Mouse (Mus musculus): ENCODE data around the gene Asb14. TPM values are rescaled to one million over a fixed set of nuclear protein-coding genes. Genes with fewer than 3 reads are reported as not detected.

The Asb14 gene
- polyA plus RNA-seq (2016; fragmentation: Nextera tagmentation; extraction: Ambion mirVana), result 0.14 and 0.41 TPM in 2 replicates

DNA sequence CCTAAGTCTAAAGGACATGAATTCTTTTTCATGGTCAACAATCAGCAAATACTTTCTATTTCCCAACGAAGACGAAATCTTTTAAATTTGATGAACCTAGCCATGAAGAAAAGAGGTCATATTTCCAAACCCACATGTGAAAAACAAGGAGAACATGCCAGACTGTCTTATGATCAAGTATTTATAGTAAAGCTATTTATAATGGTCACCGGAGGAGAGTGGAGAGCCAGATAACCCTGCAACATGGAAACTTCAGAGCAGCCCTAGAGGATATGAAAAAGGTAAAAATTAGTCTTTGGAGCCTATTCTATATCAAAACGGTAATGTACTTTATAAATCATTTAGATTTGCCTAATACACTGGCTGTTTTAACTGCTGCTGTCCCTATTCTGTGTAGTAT, at the start of gene Asb14:
Gene Asb14, plus strand, starts transcription at position 166 of the 400 bp plus-strand sequence.
- 93% methylated on average over 4 of the region's 4 CpGs for WGBS
- H3K4me2 ChIP-seq (replicated peaks), result no peak within 1 kb of the TSS
- no peak for ATAC-seq (ENCODE audit: low FRiP score, low read depth)

GRCm38 (mm10) chr14:26853053-26853452, 41.3 kb upstream of the Asb14 start:
- ATAC-seq (ENCODE audit: low FRiP score, low read depth), result no peak
- Histone ChIP-seq H3K9ac (no peak overlapping the region), H3K27me3 (replicated peaks) (no peaks in the 10 kb centered on the region), H3K9me3 (no peaks in the 10 kb centered on the region), H3K4me1 (no peaks in the 10 kb centered on the region), H3K4me2 (replicated peaks) (no peak overlapping the region), H3K27ac (no peak overlapping the region), H3K36me3 (no peaks in the 10 kb centered on the region), H3K4me3 (no peak overlapping the region)
- 78% methylated on average over 8 of the region's 8 CpGs for WGBS

More for the DNA sequence above, at the start of gene Asb14:
- Histone ChIP-seq H3K27ac (no peak within 1 kb of the TSS), H3K27me3 (replicated peaks) (no peaks in the 10 kb centered on the region), H3K4me1 (no peaks in the 10 kb centered on the region), H3K9ac (no peak within 1 kb of the TSS), H3K9me3 (no peaks in the 10 kb centered on the region), H3K36me3 (no peaks in the 10 kb centered on the region), H3K4me3 (no peak within 1 kb of the TSS)

GRCm38 (mm10) chr14:26854066-26854465, 40.3 kb upstream of the Asb14 start:
- H3K4me2 ChIP-seq (replicated peaks), result no peak overlapping the region
- WGBS, result 78% methylated on average over 2 of the region's 2 CpGs
- H3K9me3 ChIP-seq, result no peaks in the 10 kb centered on the region
- H3K27ac ChIP-seq, result no peak overlapping the region
- no peaks in the 10 kb centered on the region for H3K4me1 ChIP-seq
- no peaks in the 10 kb centered on the region for H3K36me3 ChIP-seq
- no peak overlapping the region for H3K9ac ChIP-seq
- no peak for ATAC-seq (ENCODE audit: low FRiP score, low read depth)
- no peak overlapping the region for H3K4me3 ChIP-seq
- H3K27me3 ChIP-seq (replicated peaks), result no peaks in the 10 kb centered on the region

DNA sequence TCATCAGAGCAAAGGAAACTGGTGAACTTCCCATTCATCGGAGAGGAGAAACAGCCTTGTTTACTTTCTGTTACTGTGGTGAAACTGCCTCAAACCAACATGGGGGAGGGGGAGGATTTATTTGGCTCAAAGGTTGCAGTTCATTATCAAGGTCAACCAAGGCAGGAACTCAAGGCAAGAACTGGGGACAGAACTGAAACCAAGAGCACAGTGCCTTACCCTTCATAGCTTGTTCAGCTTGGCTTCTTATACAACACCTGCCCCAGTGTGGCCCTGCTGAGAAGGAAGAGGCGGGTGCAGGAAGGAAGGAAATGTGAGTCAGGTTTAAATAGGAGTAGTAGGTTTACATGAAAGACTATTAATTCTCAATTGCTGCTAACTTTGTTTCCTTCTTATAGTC, 36.0 kb upstream of the Asb14 start:
- Histone ChIP-seq H3K36me3 (no peaks in the 10 kb centered on the region), H3K27me3 (replicated peaks) (no peaks in the 10 kb centered on the region), H3K4me2 (replicated peaks) (no peak overlapping the region), H3K9me3 (no peaks in the 10 kb centered on the region), H3K27ac (no peak overlapping the region), H3K9ac (no peak overlapping the region), H3K4me1 (no peaks in the 10 kb centered on the region), H3K4me3 (no peak overlapping the region)
- 74% methylated on average over 2 of the region's 2 CpGs for WGBS
- no peak for ATAC-seq (ENCODE audit: low FRiP score, low read depth)

GRCm38 (mm10) chr14:26859024-26859423, 35.3 kb upstream of the Asb14 start:
- H3K4me3 ChIP-seq, result no peak overlapping the region
- WGBS, result 94% methylated on average over 3 of the region's 3 CpGs
- no peak for ATAC-seq (ENCODE audit: low FRiP score, low read depth)
- H3K27ac ChIP-seq, result no peak overlapping the region
- H3K9me3 ChIP-seq, result no peaks in the 10 kb centered on the region
- H3K9ac ChIP-seq, result no peak overlapping the region
- H3K4me2 ChIP-seq (replicated peaks), result no peak overlapping the region
- H3K27me3 ChIP-seq (replicated peaks), result no peaks in the 10 kb centered on the region
- no peaks in the 10 kb centered on the region for H3K36me3 ChIP-seq
- H3K4me1 ChIP-seq, result no peaks in the 10 kb centered on the region

GRCm38 (mm10) chr14:26867356-26867755, 27.0 kb upstream of the Asb14 start:
- Histone ChIP-seq H3K36me3 (no peaks in the 10 kb centered on the region), H3K27ac (no peak overlapping the region), H3K27me3 (replicated peaks) (no peaks in the 10 kb centered on the region), H3K9me3 (no peaks in the 10 kb centered on the region), H3K4me3 (no peak overlapping the region), H3K4me2 (replicated peaks) (no peak overlapping the region), H3K4me1 (no peaks in the 10 kb centered on the region), H3K9ac (no peak overlapping the region)
- no peak for ATAC-seq (ENCODE audit: low FRiP score, low read depth)
- WGBS, result 68% methylated on average over 9 of the region's 9 CpGs

GRCm38 (mm10) chr14:26868299-26868698, 26.1 kb upstream of the Asb14 start:
- WGBS, result 89% methylated on average over 5 of the region's 5 CpGs
- H3K4me1 ChIP-seq, result no peaks in the 10 kb centered on the region
- no peak overlapping the region for H3K9ac ChIP-seq
- no peak for ATAC-seq (ENCODE audit: low FRiP score, low read depth)
- H3K4me2 ChIP-seq (replicated peaks), result no peak overlapping the region
- H3K27ac ChIP-seq, result no peak overlapping the region
- H3K4me3 ChIP-seq, result no peak overlapping the region
- H3K36me3 ChIP-seq, result no peaks in the 10 kb centered on the region
- H3K27me3 ChIP-seq (replicated peaks), result no peaks in the 10 kb centered on the region
- H3K9me3 ChIP-seq, result no peaks in the 10 kb centered on the region

DNA sequence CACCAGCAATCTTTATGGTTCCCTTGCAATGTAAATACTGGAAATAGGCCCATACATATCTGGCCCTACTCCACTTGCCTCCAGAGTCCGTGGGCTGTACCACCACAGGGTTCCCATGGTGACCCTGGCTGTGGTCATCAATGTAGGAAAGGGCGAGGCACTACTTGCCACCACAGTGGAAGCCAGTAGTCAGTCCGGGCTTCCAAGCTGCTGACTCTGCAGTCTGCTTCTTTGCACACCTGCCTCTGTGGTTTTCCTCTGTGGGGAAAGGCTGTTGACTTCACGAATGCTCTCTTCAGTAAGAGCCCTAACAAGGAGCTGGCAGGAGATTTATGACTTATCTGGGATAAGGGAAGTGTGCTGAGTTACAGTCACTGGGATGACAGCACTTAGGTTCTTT, 15.6 kb upstream of the Asb14 start:
- Histone ChIP-seq H3K4me3 (no peak overlapping the region), H3K9ac (no peak overlapping the region), H3K36me3 (no peaks in the 10 kb centered on the region), H3K4me1 (no peaks in the 10 kb centered on the region), H3K27me3 (replicated peaks) (no peaks in the 10 kb centered on the region), H3K9me3 (no peaks in the 10 kb centered on the region), H3K4me2 (replicated peaks) (no peak overlapping the region), H3K27ac (no peak overlapping the region)
- ATAC-seq (ENCODE audit: low FRiP score, low read depth), result no peak
- 78% methylated on average over 4 of the region's 4 CpGs for WGBS

DNA sequence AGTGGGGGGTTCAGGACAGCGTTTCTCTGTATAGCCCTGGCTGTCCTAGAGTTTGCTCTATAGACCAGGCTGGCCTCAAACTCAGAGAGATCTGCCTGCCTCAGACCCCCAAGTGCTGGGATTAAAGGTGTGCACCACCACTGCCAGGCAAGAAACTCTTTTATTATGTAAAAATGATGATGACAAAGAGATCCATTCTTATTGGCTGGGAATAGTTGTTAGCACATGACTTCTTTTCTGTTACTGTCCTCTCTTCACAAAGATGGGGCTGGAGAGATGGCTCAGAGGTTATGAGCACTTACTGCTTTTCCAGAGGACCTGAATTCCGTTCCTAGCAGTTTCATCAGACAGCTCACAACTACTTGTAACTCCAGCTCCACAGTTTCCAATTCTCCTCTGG, 14.4 kb upstream of the Asb14 start:
- Histone ChIP-seq H3K27ac (no peak overlapping the region), H3K36me3 (no peaks in the 10 kb centered on the region), H3K4me2 (replicated peaks) (no peak overlapping the region), H3K27me3 (replicated peaks) (no peaks in the 10 kb centered on the region), H3K9me3 (no peaks in the 10 kb centered on the region), H3K4me3 (no peak overlapping the region), H3K4me1 (no peaks in the 10 kb centered on the region), H3K9ac (no peak overlapping the region)
- ATAC-seq (ENCODE audit: low FRiP score, low read depth), result no peak
- WGBS, result 66% methylated on average over 2 of the region's 2 CpGs

- no peaks in the 10 kb centered on the region for H3K4me1 ChIP-seq
- no peak overlapping the region for H3K4me2 ChIP-seq (replicated peaks)
- H3K4me3 ChIP-seq, result no peak overlapping the region
- no peak for ATAC-seq (ENCODE audit: low FRiP score, low read depth)
- no peaks in the 10 kb centered on the region for H3K9me3 ChIP-seq
- H3K27me3 ChIP-seq (replicated peaks), result no peaks in the 10 kb centered on the region
- 88% methylated on average over 5 of the region's 5 CpGs for WGBS
- no peaks in the 10 kb centered on the region for H3K36me3 ChIP-seq
- H3K9ac ChIP-seq, result no peak overlapping the region
- no peak overlapping the region for H3K27ac ChIP-seq
These were observed 12.7 kb upstream of the Asb14 start for GRCm38 (mm10) chr14:26881700-26882099.

DNA sequence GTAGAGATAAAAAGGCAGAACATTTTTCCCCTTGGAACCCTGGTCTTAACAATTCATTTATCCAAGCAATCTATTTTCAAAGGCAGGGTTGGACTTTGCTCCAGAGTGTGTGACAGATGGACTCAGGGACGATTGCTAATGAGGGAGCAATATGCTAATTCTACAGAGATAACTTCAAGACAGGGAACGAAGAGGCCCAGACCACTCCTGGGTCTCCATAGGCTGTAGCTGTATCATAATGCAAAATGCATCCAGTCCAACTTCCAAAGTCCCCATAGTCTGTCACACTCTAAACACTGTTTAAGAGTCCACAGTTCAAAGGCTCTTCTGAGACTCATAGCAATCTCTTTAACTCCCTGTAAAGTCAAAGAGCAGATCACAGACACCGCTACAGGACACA, 7.1 kb upstream of the Asb14 start:
- no peaks in the 10 kb centered on the region for H3K4me1 ChIP-seq
- no peak overlapping the region for H3K27ac ChIP-seq
- no peak overlapping the region for H3K4me2 ChIP-seq (replicated peaks)
- no peaks in the 10 kb centered on the region for H3K27me3 ChIP-seq (replicated peaks)
- H3K4me3 ChIP-seq, result no peak overlapping the region
- 68% methylated on average over 3 of the region's 3 CpGs for WGBS
- H3K9ac ChIP-seq, result no peak overlapping the region
- H3K9me3 ChIP-seq, result no peaks in the 10 kb centered on the region
- no peak for ATAC-seq (ENCODE audit: low FRiP score, low read depth)
- no peaks in the 10 kb centered on the region for H3K36me3 ChIP-seq

- no peaks in the 10 kb centered on the region for H3K27me3 ChIP-seq (replicated peaks)
- H3K27ac ChIP-seq, result no peak overlapping the region
- H3K9ac ChIP-seq, result no peak overlapping the region
- ATAC-seq (ENCODE audit: low FRiP score, low read depth), result no peak
- 91% methylated on average over 3 of the region's 3 CpGs for WGBS
- H3K4me3 ChIP-seq, result no peak overlapping the region
- no peaks in the 10 kb centered on the region for H3K36me3 ChIP-seq
- H3K4me1 ChIP-seq, result no peaks in the 10 kb centered on the region
- H3K4me2 ChIP-seq (replicated peaks), result no peak overlapping the region
- no peaks in the 10 kb centered on the region for H3K9me3 ChIP-seq
These were observed 3.6 kb upstream of the Asb14 start for GRCm38 (mm10) chr14:26890777-26891176.

DNA sequence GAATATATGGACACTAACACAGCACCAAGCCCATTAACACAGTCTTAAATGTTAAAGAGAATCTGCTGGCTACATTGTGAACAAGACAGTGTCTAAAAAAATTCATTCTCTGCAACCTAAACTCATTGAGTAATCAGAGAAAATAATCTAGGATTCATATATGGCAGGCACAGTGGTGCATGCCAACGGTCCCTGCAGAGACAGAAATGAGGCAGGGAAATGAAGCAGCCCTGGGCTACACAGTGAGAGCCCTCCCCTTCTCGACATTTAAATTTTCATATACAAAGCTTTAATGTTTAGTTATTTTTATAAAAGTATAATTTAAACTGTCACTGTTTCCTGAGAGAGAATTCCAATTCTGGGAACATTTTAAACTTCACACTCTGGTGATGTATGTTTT, 5.1 kb downstream of the Asb14 start:
- Histone ChIP-seq H3K4me3 (no peak overlapping the region), H3K36me3 (no peaks in the 10 kb centered on the region), H3K9me3 (no peaks in the 10 kb centered on the region), H3K4me2 (replicated peaks) (no peak overlapping the region), H3K4me1 (no peaks in the 10 kb centered on the region), H3K27ac (no peak overlapping the region), H3K27me3 (replicated peaks) (no peaks in the 10 kb centered on the region), H3K9ac (no peak overlapping the region)
- ATAC-seq (ENCODE audit: low FRiP score, low read depth), result no peak
- WGBS, result 82% methylated on average over 2 of the region's 2 CpGs

Measured in neural tube, embryonic 12.5 days (tissue).